Mouse (Mus musculus) C2C12 (cell line): ENCODE measurements around the gene Hsf2bp.

Experiments
- CEBPB ChIP-seq: IDR thresholded peaks from one replicate; pipeline ENCODE4 v1.6.1; 2011; ENCODE audit warnings: low read depth, mild to moderate bottlenecking, control low read depth, moderate library complexity
- CTCF ChIP-seq: IDR thresholded peaks from one replicate; pipeline ENCODE4 v1.5.1; 2011; ENCODE audit not compliant: control insufficient read depth, insufficient read depth, insufficient read length
- MAX ChIP-seq: IDR thresholded peaks from one replicate; pipeline ENCODE4 v1.6.1; 2011; ENCODE audit warnings: mild to moderate bottlenecking, control low read depth
- MYOD1 ChIP-seq: IDR thresholded peaks from one replicate; pipeline ENCODE4 v1.6.1; 2011; ENCODE audit warnings: low read depth; ENCODE audit not compliant: control insufficient read depth, insufficient read length
- MYOG ChIP-seq: IDR thresholded peaks from one replicate; pipeline ENCODE4 v1.6.1; 2011; ENCODE audit not compliant: control insufficient read depth, insufficient read length; ENCODE audit errors: extremely low read depth

GRCm38 (mm10) chr17:31908966-31909365, 127.2 kb downstream of the Hsf2bp start:
- no peak for TF ChIP-seq CEBPB
- TF ChIP-seq CTCF: no peak
- TF ChIP-seq MAX: no peak
- TF ChIP-seq MYOG: no peak
- TF ChIP-seq MYOD1: no peak
